Mouse (Mus musculus): ENCODE measurements around the gene Olfr228. TPM values are rescaled to one million over a fixed set of nuclear protein-coding genes. Genes with fewer than 3 reads are reported as not detected.
"Not testable (repeated sequence)": the region's sequence is repeated elsewhere in the genome, so short reads cannot be mapped to it uniquely, and the experiment has no call there.

The Olfr228 gene
- total RNA-seq (2014; rRNA removed), result not detected in 2 replicates
- not detected in 2 replicates for polyA plus RNA-seq (2015; fragmentation: Nextera tagmentation; extraction: Ambion mirVana)

GRCm38 (mm10) chr2:86487286-86487685 lies at the start of gene Olfr228:
Gene Olfr228, minus strand, starts transcription at chr2:86487386.
- no peak within 1 kb of the TSS for H3K9ac ChIP-seq (replicated peaks; ENCODE audit: low read length, poor library complexity, severe bottlenecking)
- no peak for TF ChIP-seq CTCF (IDR thresholded peaks at IDR 0.05)
- ATAC-seq (ENCODE audit: low FRiP score) (no peak), DNase-seq (ENCODE audit: low spot score) (no peak)
- no peaks in the 10 kb centered on the region for H3K36me3 ChIP-seq (ENCODE audit: insufficient read depth, low read length)
- no peaks in the 10 kb centered on the region for H3K27me3 ChIP-seq (ENCODE audit: insufficient read depth, low read length)
- H3K9me3 ChIP-seq (ENCODE audit: low read length), result no peaks in the 10 kb centered on the region
- H3K4me2 ChIP-seq (ENCODE audit: low read depth, low read length, poor library complexity, severe bottlenecking), result no peak within 1 kb of the TSS
- no peak within 1 kb of the TSS for H3K27ac ChIP-seq (ENCODE audit: low read depth, low read length)
- no peak within 1 kb of the TSS for H3K4me3 ChIP-seq (ENCODE audit: low read depth, low read length)
- WGBS, result 58% methylated on average over 1 of the region's 1 CpGs
- H3K4me1 ChIP-seq (ENCODE audit: insufficient read depth, low read length), result no peaks in the 10 kb centered on the region

GRCm38 (mm10) chr2:86530991-86531390 lies 43.8 kb upstream of the Olfr228 start:
- DNase-seq (ENCODE audit: low spot score) (no peak), ATAC-seq (ENCODE audit: low FRiP score) (no peak)
- H3K9ac ChIP-seq (replicated peaks; ENCODE audit: low read length, poor library complexity, severe bottlenecking), result no peak overlapping the region
- TF ChIP-seq CTCF (IDR thresholded peaks at IDR 0.05), result no peak
- WGBS, result 72% methylated on average over 1 of the region's 1 CpGs
- no peak overlapping the region for H3K27ac ChIP-seq (ENCODE audit: low read depth, low read length)
- H3K36me3 ChIP-seq (ENCODE audit: insufficient read depth, low read length), result no peaks in the 10 kb centered on the region
- H3K9me3 ChIP-seq (ENCODE audit: low read length), result no peaks in the 10 kb centered on the region
- H3K27me3 ChIP-seq (ENCODE audit: insufficient read depth, low read length), result no peaks in the 10 kb centered on the region
- no peaks in the 10 kb centered on the region for H3K4me1 ChIP-seq (ENCODE audit: insufficient read depth, low read length)
- no peak overlapping the region for H3K4me3 ChIP-seq (ENCODE audit: low read depth, low read length)
- no peak overlapping the region for H3K4me2 ChIP-seq (ENCODE audit: low read depth, low read length, poor library complexity, severe bottlenecking)

GRCm38 (mm10) chr2:86508161-86508560 lies 21.0 kb upstream of the Olfr228 start, which contains the start of gene Olfr1076:
Gene Olfr1076, plus strand, starts transcription at chr2:86508461.
- DNase-seq (ENCODE audit: low spot score), result no peak
- H3K4me3 ChIP-seq (ENCODE audit: low read depth, low read length), result no peak within 1 kb of the TSS
- no peak within 1 kb of the TSS for H3K9ac ChIP-seq (replicated peaks; ENCODE audit: low read length, poor library complexity, severe bottlenecking)
- TF ChIP-seq CTCF (IDR thresholded peaks at IDR 0.05), result no peak
- ATAC-seq (ENCODE audit: low FRiP score), result no peak
- no peak within 1 kb of the TSS for H3K27ac ChIP-seq (ENCODE audit: low read depth, low read length)
- WGBS, result 88% methylated on average over 1 of the region's 1 CpGs
- no peaks in the 10 kb centered on the region for H3K9me3 ChIP-seq (ENCODE audit: low read length)
- H3K27me3 ChIP-seq (ENCODE audit: insufficient read depth, low read length), result no peaks in the 10 kb centered on the region
- H3K4me1 ChIP-seq (ENCODE audit: insufficient read depth, low read length), result no peaks in the 10 kb centered on the region
- H3K4me2 ChIP-seq (ENCODE audit: low read depth, low read length, poor library complexity, severe bottlenecking), result no peak within 1 kb of the TSS
- H3K36me3 ChIP-seq (ENCODE audit: insufficient read depth, low read length), result no peaks in the 10 kb centered on the region

- Histone ChIP-seq H3K4me1 (ENCODE audit: insufficient read depth, low read length) (no peaks in the 10 kb centered on the region), H3K9ac (replicated peaks; ENCODE audit: low read length, poor library complexity, severe bottlenecking) (no peak overlapping the region), H3K36me3 (ENCODE audit: insufficient read depth, low read length) (no peaks in the 10 kb centered on the region), H3K27ac (ENCODE audit: low read depth, low read length) (no peak overlapping the region), H3K27me3 (ENCODE audit: insufficient read depth, low read length) (no peaks in the 10 kb centered on the region), H3K9me3 (ENCODE audit: low read length) (no peaks in the 10 kb centered on the region), H3K4me3 (ENCODE audit: low read depth, low read length) (no peak overlapping the region), H3K4me2 (ENCODE audit: low read depth, low read length, poor library complexity, severe bottlenecking) (no peak overlapping the region)
- peak; percentile 73 for TF ChIP-seq CTCF (IDR thresholded peaks at IDR 0.05)
- WGBS, result 34% methylated on average over 10 of the region's 10 CpGs
- DNase-seq (ENCODE audit: low spot score) (peak; percentile 28), ATAC-seq (ENCODE audit: low FRiP score) (no peak)
These were observed 22.6 kb downstream of the Olfr228 start for GRCm38 (mm10) chr2:86464442-86465109.

- Histone ChIP-seq H3K27me3 (ENCODE audit: insufficient read depth, low read length) (no peaks in the 10 kb centered on the region), H3K4me1 (ENCODE audit: insufficient read depth, low read length) (no peaks in the 10 kb centered on the region), H3K36me3 (ENCODE audit: insufficient read depth, low read length) (no peaks in the 10 kb centered on the region), H3K4me2 (ENCODE audit: low read depth, low read length, poor library complexity, severe bottlenecking) (no peak overlapping the region), H3K9ac (replicated peaks; ENCODE audit: low read length, poor library complexity, severe bottlenecking) (no peak overlapping the region), H3K9me3 (ENCODE audit: low read length) (no peaks in the 10 kb centered on the region), H3K27ac (ENCODE audit: low read depth, low read length) (no peak overlapping the region), H3K4me3 (ENCODE audit: low read depth, low read length) (no peak overlapping the region)
- WGBS, result 81% methylated on average over 1 of the region's 1 CpGs
- ATAC-seq (ENCODE audit: low FRiP score), result no peak
- DNase-seq (ENCODE audit: low spot score), result no peak
- TF ChIP-seq CTCF (IDR thresholded peaks at IDR 0.05), result no peak
These were observed 26.8 kb downstream of the Olfr228 start for GRCm38 (mm10) chr2:86460434-86460833.

GRCm38 (mm10) chr2:86456169-86456568 lies 31.0 kb downstream of the Olfr228 start, which contains the start of gene Olfr1066:
Gene Olfr1066, minus strand, starts transcription at chr2:86456269.
- Histone ChIP-seq H3K36me3 (ENCODE audit: insufficient read depth, low read length) (no peaks in the 10 kb centered on the region), H3K4me1 (ENCODE audit: insufficient read depth, low read length) (no peaks in the 10 kb centered on the region), H3K4me2 (ENCODE audit: low read depth, low read length, poor library complexity, severe bottlenecking) (no peak within 1 kb of the TSS), H3K4me3 (ENCODE audit: low read depth, low read length) (no peak within 1 kb of the TSS), H3K9me3 (ENCODE audit: low read length) (no peaks in the 10 kb centered on the region), H3K27ac (ENCODE audit: low read depth, low read length) (no peak within 1 kb of the TSS), H3K27me3 (ENCODE audit: insufficient read depth, low read length) (no peaks in the 10 kb centered on the region), H3K9ac (replicated peaks; ENCODE audit: low read length, poor library complexity, severe bottlenecking) (no peak within 1 kb of the TSS)
- ATAC-seq (ENCODE audit: low FRiP score) (no peak), DNase-seq (ENCODE audit: low spot score) (no peak)
- WGBS, result 88% methylated on average over 1 of the region's 1 CpGs
- TF ChIP-seq CTCF (IDR thresholded peaks at IDR 0.05), result no peak

- H3K4me2 ChIP-seq (ENCODE audit: low read depth, low read length, poor library complexity, severe bottlenecking); H3K36me3 ChIP-seq (ENCODE audit: insufficient read depth, low read length); H3K4me3 ChIP-seq (ENCODE audit: low read depth, low read length); H3K27me3 ChIP-seq (ENCODE audit: insufficient read depth, low read length); H3K27ac ChIP-seq (ENCODE audit: low read depth, low read length); H3K4me1 ChIP-seq (ENCODE audit: insufficient read depth, low read length); H3K9me3 ChIP-seq (ENCODE audit: low read length); H3K9ac ChIP-seq (replicated peaks; ENCODE audit: low read length, poor library complexity, severe bottlenecking); DNase-seq (ENCODE audit: low spot score); ATAC-seq (ENCODE audit: low FRiP score): not testable (repeated sequence)
- WGBS, result no CpG with 5 or more reads among the region's 1 CpGs
These were observed 36.7 kb downstream of the Olfr228 start, which contains the start of gene Olfr1065 for GRCm38 (mm10) chr2:86450491-86450890. Gene Olfr1065, minus strand, starts transcription at chr2:86450591.

GRCm38 (mm10) chr2:86442101-86442500 lies 45.1 kb downstream of the Olfr228 start:
- not testable (repeated sequence) for H3K9ac ChIP-seq (replicated peaks; ENCODE audit: low read length, poor library complexity, severe bottlenecking); ATAC-seq (ENCODE audit: low FRiP score); H3K4me1 ChIP-seq (ENCODE audit: insufficient read depth, low read length); H3K4me2 ChIP-seq (ENCODE audit: low read depth, low read length, poor library complexity, severe bottlenecking); H3K36me3 ChIP-seq (ENCODE audit: insufficient read depth, low read length); H3K27me3 ChIP-seq (ENCODE audit: insufficient read depth, low read length); H3K27ac ChIP-seq (ENCODE audit: low read depth, low read length); DNase-seq (ENCODE audit: low spot score); H3K4me3 ChIP-seq (ENCODE audit: low read depth, low read length); H3K9me3 ChIP-seq (ENCODE audit: low read length)
- 48% methylated on average over 1 of the region's 1 CpGs for WGBS
